Mouse (Mus musculus): ENCODE results near the gene Mat2a. TPM values are rescaled to one million over a fixed set of nuclear protein-coding genes. Genes with fewer than 3 reads are reported as not detected.

The Mat2a gene
- 223 and 226 TPM in 2 replicates for polyA plus RNA-seq (2015; fragmentation: Nextera tagmentation; extraction: Ambion mirVana)

GRCm38 (mm10) chr6:72439355-72440185 is at the start of gene Mat2a:
TSS of gene Mat2a (minus strand) at chr6:72439558.

DNA sequence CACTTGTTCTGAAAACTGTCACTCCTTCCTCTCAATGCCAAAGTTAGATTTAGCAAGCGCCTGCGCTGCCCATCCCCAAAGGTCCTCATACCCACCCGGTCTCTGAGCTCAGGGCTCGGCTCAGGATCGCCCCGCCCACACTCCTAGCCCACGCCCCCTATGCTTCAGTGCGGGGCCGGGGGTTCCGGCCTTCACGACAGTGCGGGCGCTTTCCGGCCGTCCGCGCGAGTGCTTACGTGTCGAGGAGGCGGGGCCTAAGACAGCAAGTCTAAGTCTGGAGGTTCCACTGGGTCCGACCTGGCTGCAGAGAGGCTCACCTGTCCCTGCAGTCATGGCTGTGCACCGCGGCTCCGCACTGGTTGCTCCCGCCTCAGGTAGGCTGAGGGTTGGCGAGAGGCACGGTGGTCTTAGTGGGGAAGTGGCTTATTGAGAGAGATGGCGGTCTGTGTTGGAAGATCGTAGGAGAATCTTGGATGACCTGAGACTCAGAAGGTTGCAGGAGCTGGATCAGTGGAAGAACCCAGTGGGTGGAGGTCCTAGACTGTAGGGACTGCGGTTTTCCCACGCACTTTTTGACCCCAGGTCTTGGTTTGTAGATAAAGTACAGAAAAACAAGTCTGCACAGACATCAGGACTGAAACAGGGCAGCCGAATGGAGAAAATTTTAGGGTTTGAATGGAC is 25.1 kb downstream of the Mat2a start, which contains the start of gene Ggcx:
Gene Ggcx, plus strand, starts transcription at position 233 of the 681 bp plus-strand sequence.

DNA sequence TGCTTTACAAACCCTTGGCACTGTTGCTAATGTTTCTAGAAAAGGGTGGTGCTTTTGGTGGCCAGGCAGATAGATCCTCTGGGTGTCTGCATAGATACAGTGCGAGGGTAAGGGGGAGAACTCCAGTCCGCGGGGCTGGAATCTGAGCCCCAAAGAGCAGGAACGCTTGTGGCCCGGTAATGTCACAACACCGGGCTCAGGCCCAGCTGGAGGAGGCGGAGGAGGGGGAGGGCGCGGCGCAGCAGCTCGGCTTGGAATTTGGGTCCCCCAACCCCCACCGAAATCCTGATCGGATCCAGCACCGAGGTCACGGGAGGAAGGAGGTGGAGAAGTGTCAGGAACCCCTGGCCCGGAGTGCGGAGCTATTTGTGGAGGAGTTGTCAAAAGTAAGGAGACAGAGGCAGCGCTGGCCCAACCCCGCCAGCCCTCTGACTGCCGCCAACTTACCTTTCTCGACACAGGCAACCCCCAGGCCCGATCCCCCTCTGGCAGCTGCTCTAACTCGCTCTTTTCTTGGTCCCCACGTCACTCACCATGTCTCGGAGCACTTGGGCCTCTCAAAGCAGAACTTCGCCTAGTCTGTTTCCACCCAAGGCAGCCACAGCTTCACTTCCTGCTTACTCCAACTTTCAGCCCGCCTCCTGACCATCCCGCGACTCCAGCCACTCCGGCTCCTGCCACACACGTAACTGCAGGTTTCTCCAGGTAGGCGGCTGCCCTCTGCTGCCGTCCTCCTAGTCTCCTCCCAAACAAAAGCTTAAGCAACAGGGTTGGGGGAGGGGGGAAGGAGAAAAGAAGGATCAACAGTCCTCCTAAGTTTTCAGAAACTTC is 49.2 kb downstream of the Mat2a start, which contains the start of gene Vamp8:
Gene Vamp8, minus strand, starts transcription at position 763 of the 831 bp plus-strand sequence.

Other genes starting within 250 kb of the Mat2a start
- gene Atoh8, start 204.0 kb downstream of the Mat2a start, polyA plus RNA-seq (2015; fragmentation: Nextera tagmentation; extraction: Ambion mirVana), result 5.0 and 6.9 TPM in 2 replicates
- 0.13 TPM in 1 of 2 replicates, not detected in the other for gene Sftpb, start 134.9 kb downstream of the Mat2a start, polyA plus RNA-seq (2015; fragmentation: Nextera tagmentation; extraction: Ambion mirVana)
- 38.3 and 41.3 TPM in 2 replicates for gene Usp39, start 94.4 kb downstream of the Mat2a start, polyA plus RNA-seq (2015; fragmentation: Nextera tagmentation; extraction: Ambion mirVana)
- gene 0610030E20Rik, start 92.2 kb downstream of the Mat2a start, polyA plus RNA-seq (2015; fragmentation: Nextera tagmentation; extraction: Ambion mirVana), result 18.5 and 20.1 TPM in 2 replicates
- 4.1 and 7.1 TPM in 2 replicates for gene Tmem150a, start 84.1 kb downstream of the Mat2a start, polyA plus RNA-seq (2015; fragmentation: Nextera tagmentation; extraction: Ambion mirVana)
- gene Rnf181, start 72.6 kb downstream of the Mat2a start, polyA plus RNA-seq (2015; fragmentation: Nextera tagmentation; extraction: Ambion mirVana), result 94.7 and 102 TPM in 2 replicates
- 187 and 196 TPM in 2 replicates for gene Vamp5, start 59.1 kb downstream of the Mat2a start, polyA plus RNA-seq (2015; fragmentation: Nextera tagmentation; extraction: Ambion mirVana)
- gene Vamp8, start 48.9 kb downstream of the Mat2a start, polyA plus RNA-seq (2015; fragmentation: Nextera tagmentation; extraction: Ambion mirVana), result 321 and 342 TPM in 2 replicates
- gene Ggcx, start 25.2 kb downstream of the Mat2a start, polyA plus RNA-seq (2015; fragmentation: Nextera tagmentation; extraction: Ambion mirVana), result 5.0 and 6.3 TPM in 2 replicates
- 0.16 TPM in 1 of 2 replicates, not detected in the other for gene Sh2d6, start 82.1 kb upstream of the Mat2a start, polyA plus RNA-seq (2015; fragmentation: Nextera tagmentation; extraction: Ambion mirVana)
- 55.0 and 71.7 TPM in 2 replicates for gene Capg, start 104.8 kb upstream of the Mat2a start, polyA plus RNA-seq (2015; fragmentation: Nextera tagmentation; extraction: Ambion mirVana)
- gene Elmod3, start 158.9 kb upstream of the Mat2a start, polyA plus RNA-seq (2015; fragmentation: Nextera tagmentation; extraction: Ambion mirVana), result 5.3 and 5.7 TPM in 2 replicates
- gene Retsat, start 158.9 kb upstream of the Mat2a start, polyA plus RNA-seq (2015; fragmentation: Nextera tagmentation; extraction: Ambion mirVana), result 12.4 and 13.9 TPM in 2 replicates
- 14.3 and 15.6 TPM in 2 replicates for gene Tgoln1, start 177.4 kb upstream of the Mat2a start, polyA plus RNA-seq (2015; fragmentation: Nextera tagmentation; extraction: Ambion mirVana)

All from spleen, postnatal 0 days (tissue).